8 mouse cellular contexts compared by ENCODE assay signal in genomic region chr12:81806759-81807528, GRCm38 (mm10). TPM values are rescaled to one million over a fixed set of nuclear protein-coding genes. Genes with fewer than 3 reads are reported as not detected.
A peak's percentile ranks its signal among the peaks of the same experiment; 100 is the strongest.
DNase-seq lines count a peak whose midpoint lies in the region; ATAC-seq lines count a peak whose summit lies in the region.

No protein-coding gene starts in this region.

- peak overlapping the region; percentile 65 for H3K4me2 ChIP-seq in heart, embryonic 14.5 days (ENCODE audit: low read length)
- H3K4me2 ChIP-seq in kidney, embryonic 16.5 days (replicated peaks; ENCODE audit: low read depth, low read length) = peak overlapping the region; percentile 79

- peaks cover 16 to 26% of the 10 kb centered on the region in 2 experiments for H3K4me1 ChIP-seq in heart, embryonic 14.5 days (ENCODE audit: control insufficient read depth in 2 of 2, insufficient read depth in 2 of 2, low read length in 2 of 2)
- peaks cover 23% of the 10 kb centered on the region for H3K4me1 ChIP-seq in kidney, embryonic 16.5 days (ENCODE audit: insufficient read depth, low read length)

- no peaks in the 10 kb centered on the region for H3K27me3 ChIP-seq in heart, embryonic 14.5 days (ENCODE audit: control insufficient read depth, insufficient read depth, low read length)
- no peaks in the 10 kb centered on the region for H3K27me3 ChIP-seq in kidney, embryonic 16.5 days (ENCODE audit: insufficient read depth, low read length)

- WGBS in heart, embryonic 14.5 days = 2% methylated on average over 17 of the region's 17 CpGs
- 20% methylated on average over 17 of the region's 17 CpGs for WGBS in kidney, embryonic 16.5 days

- H3K9ac ChIP-seq in heart, embryonic 14.5 days (ENCODE audit: low read length) = peak overlapping the region; percentile 39
- peak overlapping the region; percentile 59 for H3K9ac ChIP-seq in kidney, embryonic 16.5 days (replicated peaks; ENCODE audit: low read length)

- H3K36me3 ChIP-seq in heart, embryonic 14.5 days (ENCODE audit: control insufficient read depth, insufficient read depth, low read length) = no peaks in the 10 kb centered on the region
- no peaks in the 10 kb centered on the region for H3K36me3 ChIP-seq in kidney, embryonic 16.5 days (ENCODE audit: insufficient read depth, low read length)

- ATAC-seq in heart, embryonic 14.5 days (ENCODE audit: insufficient number of reproducible peaks, insufficient read depth, low FRiP score, low read depth) = no peak; the same call in 1 of the 2 replicates
- ATAC-seq in kidney, embryonic 16.5 days (ENCODE audit: low FRiP score, low TSS enrichment) = peak; percentile 69; the same call in 1 of the 2 replicates

- peak overlapping the region; percentile 30 to 71; a peak in 3 of 4 replicates for H3K27ac ChIP-seq in heart, embryonic 14.5 days (replicated peaks in 1 of 2; ENCODE audit: control insufficient read depth in 1 of 2, insufficient read depth in 1 of 2, low read depth in 2 of 2, low read length in 2 of 2)
- peak overlapping the region; percentile 38; the same call in 1 of the 2 replicates for H3K27ac ChIP-seq in kidney, embryonic 16.5 days (ENCODE audit: low read length)

- H3K4me3 ChIP-seq in heart, embryonic 14.5 days (ENCODE audit: control insufficient read depth in 1 of 2, insufficient read depth in 1 of 2, low read depth in 1 of 2, low read length in 2 of 2) = peak overlapping the region; percentile 32 to 44
- H3K4me3 ChIP-seq in kidney, embryonic 16.5 days (ENCODE audit: low read length) = peak overlapping the region; percentile 48

- DNase-seq in urinary bladder, postnatal 25 days (ENCODE audit: low spot score) = peak; percentile 35
- no peak for DNase-seq in urinary bladder, postnatal 4 days (ENCODE audit: low spot score in 2 of 2)
- peak; percentile 66 for DNase-seq in embryo, embryonic 10.5 days (ENCODE audit: low spot score)
- DNase-seq in lung, postnatal 25 days (ENCODE audit: low spot score) = peak; percentile 65
- peak; percentile 59 to 63 for DNase-seq in spleen, postnatal 36 days (ENCODE audit: low spot score in 2 of 2)
- no peak for DNase-seq in layer of hippocampus, postnatal 25 days (ENCODE audit: extremely low spot score in 1 of 2, low spot score in 1 of 2)

- H3K9me3 ChIP-seq in heart, embryonic 14.5 days (ENCODE audit: control insufficient read depth, low read length) = no peaks in the 10 kb centered on the region
- peaks cover 5% of the 10 kb centered on the region; the same call in 1 of the 2 replicates for H3K9me3 ChIP-seq in kidney, embryonic 16.5 days (ENCODE audit: low read length)

RNA-seq across cellular contexts. Expression of gene Map3k9, which starts 26.0 kb away (rescaled TPM):
- 0.20 and 0.24 TPM in 2 replicates for polyA plus RNA-seq in heart, embryonic 14.5 days (2014; fragmentation: Nextera tagmentation; extraction: Ambion mirVana)
- polyA plus RNA-seq in kidney, embryonic 16.5 days (2015; fragmentation: Nextera tagmentation; extraction: Ambion mirVana) = 0.73 and 0.97 TPM in 2 replicates
- 10 to 100 TPM; 29.7 to 34.6 TPM for total RNA-seq in layer of hippocampus, postnatal 25 days (2021)

RNA-seq across cellular contexts. Expression of gene Pcnx, which starts 52.9 kb away (rescaled TPM):
- polyA plus RNA-seq in heart, embryonic 14.5 days (2014; fragmentation: Nextera tagmentation; extraction: Ambion mirVana) = 15.4 and 17.4 TPM in 2 replicates
- polyA plus RNA-seq in kidney, embryonic 16.5 days (2015; fragmentation: Nextera tagmentation; extraction: Ambion mirVana) = 9.1 and 12.5 TPM in 2 replicates
- total RNA-seq in layer of hippocampus, postnatal 25 days (2021) = 100 to 1,000 TPM in 1 of 2 experiments, 10 to 100 TPM in 1; 93.8 to 110 TPM

Comparison
In these comparisons a context has a peak if more than half of its experiments do, and no peak if none do; other contexts are left out.
1. DNase-seq: peak in urinary bladder, postnatal 25 days (single experiment), embryo, embryonic 10.5 days (single experiment), lung, postnatal 25 days (single experiment) and spleen, postnatal 36 days (2 of 2); none in urinary bladder, postnatal 4 days (0 of 2) and layer of hippocampus, postnatal 25 days (0 of 2).